Mouse (Mus musculus) frontal cortex, postnatal 36 days (tissue): ENCODE measurements around the gene Alg2.

Experiments used
- DNase-seq, 2 experiments: peaks; one replicate each; pipeline ENCODE4 v3.0.0; 2022; ENCODE audit warnings: low spot score in 2 of 2

The Alg2 gene

GRCm38 (mm10) chr4:47473968-47474729, at the start of gene Alg2, which contains the start of gene Sec61b:
TSS of gene Alg2 (minus strand) at chr4:47474333.
TSS of gene Sec61b (plus strand) at chr4:47474658.
- DNase-seq, result peak; percentile 96 to 99

DNA sequence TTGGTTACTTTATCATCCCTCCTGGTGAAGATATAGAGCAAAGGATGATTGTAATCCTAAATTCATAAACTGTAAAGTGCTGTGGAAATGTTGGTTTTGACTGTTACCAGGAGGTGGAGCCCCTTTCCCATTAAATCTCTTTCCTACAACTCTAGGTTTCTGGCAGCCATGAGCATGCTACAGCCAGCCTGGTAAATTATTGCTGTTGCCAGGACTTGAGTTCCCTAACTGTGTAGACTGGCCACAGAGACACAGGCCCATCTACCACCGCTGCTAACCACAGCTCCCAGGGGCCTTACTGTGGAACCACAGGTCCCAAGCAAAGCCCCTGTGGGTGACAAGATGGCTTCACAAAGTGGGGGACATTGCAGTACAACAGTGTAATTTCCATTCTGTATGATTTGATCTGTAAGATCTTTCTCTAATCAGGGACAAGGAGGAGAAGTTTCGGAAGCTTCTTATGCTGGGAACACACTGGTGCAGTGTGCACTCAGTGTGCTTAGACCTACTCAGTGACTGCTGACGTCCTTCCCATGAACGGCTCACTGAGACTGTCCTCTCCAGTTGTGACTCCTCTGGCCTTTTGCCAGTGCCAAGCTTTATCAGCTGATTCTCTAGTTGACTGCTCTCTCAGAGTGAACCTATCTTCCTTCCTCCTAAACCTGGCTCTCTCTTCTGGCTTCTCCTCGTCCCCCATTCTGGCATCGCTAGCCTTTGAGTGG, 47.9 kb upstream of the Alg2 start:
- DNase-seq, result peak in 1 of 2 experiments; percentile 55

DNA sequence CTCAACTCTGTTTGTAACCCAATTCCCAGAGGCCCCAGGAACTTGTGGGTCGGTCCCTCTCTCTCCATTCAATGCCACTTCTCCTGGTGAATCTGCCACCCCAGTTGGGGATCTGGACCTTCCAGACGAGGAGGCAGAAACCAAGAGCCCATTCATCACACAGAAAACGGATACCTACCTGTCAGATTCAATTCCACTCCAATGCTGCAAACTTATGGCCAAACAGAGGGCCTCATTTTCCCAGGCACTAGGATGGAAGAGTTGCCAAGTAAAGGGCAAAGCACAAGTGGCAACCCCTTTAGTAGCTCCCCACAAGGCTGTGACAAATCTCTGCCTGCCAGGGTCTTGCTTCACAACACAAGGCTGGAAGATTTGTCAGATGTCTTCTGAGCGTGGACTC, 45.9 kb upstream of the Alg2 start:
- DNase-seq, result no peak

GRCm38 (mm10) chr4:47518551-47519181, 44.5 kb upstream of the Alg2 start:
- peak in 1 of 2 experiments; percentile 18 for DNase-seq

DNA sequence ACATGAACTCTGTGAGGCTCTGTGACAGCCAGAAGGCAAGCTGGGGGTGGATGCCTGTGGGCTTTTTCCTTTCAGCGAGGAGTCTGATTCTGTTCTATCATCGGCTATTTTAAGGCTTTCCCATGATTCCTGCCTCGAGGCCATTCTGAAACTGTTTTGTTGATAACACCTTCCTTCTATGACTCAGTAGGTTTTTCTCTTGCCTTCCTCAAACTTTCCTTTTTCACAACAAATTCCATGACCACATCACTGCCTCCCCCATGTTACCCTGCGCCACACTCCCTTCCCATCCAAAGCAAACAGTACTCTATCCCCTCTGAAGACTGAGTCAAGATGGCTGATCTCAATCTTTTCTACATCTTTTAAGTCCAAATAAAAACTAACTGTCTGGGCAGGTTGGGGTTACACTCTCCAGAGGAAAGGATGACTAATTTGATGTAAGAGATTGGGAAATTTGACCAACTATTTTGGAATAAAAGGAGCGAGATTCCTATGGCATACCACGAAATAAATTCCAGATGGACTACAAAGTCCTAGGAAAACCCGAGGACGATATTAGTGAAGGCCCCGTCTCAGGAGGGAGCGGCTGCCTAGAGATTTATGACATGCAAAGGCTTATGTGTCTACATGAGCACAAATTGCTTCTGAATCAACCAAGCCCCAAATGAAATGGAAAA, 30.8 kb upstream of the Alg2 start:
- peak in 1 of 2 experiments; percentile 38 for DNase-seq

DNA sequence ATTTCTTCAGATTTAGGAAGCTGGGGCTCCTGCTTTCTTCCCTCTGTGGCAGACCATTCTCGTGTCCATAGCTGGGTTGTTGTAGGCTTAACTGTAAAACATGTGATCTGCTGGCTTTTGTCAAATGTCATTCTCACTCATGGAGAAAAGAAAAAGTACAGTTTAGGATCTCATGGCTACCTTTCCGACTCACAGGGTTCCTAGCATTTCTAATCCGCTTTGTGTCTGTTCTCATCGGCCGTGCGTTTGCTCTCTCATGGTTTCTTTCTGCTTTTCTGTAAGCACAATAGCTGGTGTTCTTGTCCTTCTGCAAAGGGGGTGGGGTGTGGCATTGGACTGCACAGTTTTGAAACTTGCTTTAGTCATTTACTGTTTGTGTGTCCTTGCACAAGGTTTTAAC, 28.9 kb upstream of the Alg2 start:
- DNase-seq, result no peak

GRCm38 (mm10) chr4:47502546-47502971, 28.4 kb upstream of the Alg2 start:
- peak; percentile 45 to 53 for DNase-seq

DNA sequence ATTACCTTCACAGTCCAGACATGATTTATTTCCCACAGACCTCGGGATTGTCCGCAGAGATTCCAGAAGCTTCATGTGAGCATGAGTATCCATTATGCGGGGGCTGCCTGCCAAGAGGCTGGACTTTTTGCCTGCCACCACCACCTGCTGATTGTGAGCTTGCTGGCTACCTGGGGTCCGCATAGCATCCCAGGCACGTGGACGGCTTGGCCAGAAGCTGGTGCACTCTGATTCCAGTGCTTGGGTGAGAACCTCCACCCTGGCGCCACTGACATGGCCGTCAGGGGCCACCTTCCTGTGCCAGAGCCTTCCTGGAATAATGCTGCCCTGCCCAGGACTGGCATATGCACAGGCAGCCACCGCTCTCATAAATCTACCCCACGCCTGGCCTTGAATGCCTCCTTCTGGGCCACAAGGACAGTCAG, 25.0 kb upstream of the Alg2 start:
- no peak for DNase-seq

- no peak for DNase-seq
Measured at GRCm38 (mm10) chr4:47497811-47498385, 23.8 kb upstream of the Alg2 start.

DNA sequence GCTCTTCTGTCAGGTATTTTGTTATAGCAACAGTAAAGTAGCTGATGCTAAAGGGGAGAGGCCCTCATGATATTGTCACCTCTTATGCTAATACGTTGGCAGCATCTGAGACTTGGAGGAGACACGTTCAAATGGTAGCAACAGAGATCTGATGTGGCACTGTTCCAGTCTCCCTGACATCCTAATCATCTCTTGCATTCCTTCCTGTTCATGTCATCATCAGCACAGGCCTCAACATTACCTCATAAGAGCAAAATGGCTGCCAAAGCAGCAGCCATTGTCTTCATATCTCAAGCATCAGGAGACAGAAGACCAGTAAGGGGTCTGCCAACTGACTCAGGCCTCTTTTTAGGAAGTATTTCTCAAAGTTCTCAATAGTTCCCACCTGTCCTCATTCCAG, 20.6 kb upstream of the Alg2 start:
- DNase-seq, result no peak

DNA sequence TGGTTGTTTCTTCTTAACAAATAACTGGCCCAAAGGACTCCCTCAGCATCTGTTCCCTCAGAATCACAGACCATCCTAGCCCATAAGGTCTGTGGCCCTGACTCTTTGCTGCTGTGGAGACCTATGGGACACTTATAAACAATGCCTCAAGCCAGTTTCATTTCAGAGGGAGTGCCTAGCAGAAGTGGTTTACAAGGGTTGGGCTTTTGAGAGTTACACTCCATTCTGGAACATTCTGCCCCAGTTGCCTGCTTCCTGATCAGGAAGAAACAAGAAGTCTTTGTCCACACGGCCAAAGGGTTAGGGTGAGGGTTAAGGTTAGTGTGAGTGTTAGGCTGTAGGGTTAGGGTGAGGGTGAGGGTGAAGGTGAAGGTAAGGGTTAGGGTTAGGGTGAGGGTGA, 20.0 kb upstream of the Alg2 start:
- DNase-seq, result no peak

- DNase-seq, result no peak
Measured at GRCm38 (mm10) chr4:47493456-47493855, 19.3 kb upstream of the Alg2 start.

DNA sequence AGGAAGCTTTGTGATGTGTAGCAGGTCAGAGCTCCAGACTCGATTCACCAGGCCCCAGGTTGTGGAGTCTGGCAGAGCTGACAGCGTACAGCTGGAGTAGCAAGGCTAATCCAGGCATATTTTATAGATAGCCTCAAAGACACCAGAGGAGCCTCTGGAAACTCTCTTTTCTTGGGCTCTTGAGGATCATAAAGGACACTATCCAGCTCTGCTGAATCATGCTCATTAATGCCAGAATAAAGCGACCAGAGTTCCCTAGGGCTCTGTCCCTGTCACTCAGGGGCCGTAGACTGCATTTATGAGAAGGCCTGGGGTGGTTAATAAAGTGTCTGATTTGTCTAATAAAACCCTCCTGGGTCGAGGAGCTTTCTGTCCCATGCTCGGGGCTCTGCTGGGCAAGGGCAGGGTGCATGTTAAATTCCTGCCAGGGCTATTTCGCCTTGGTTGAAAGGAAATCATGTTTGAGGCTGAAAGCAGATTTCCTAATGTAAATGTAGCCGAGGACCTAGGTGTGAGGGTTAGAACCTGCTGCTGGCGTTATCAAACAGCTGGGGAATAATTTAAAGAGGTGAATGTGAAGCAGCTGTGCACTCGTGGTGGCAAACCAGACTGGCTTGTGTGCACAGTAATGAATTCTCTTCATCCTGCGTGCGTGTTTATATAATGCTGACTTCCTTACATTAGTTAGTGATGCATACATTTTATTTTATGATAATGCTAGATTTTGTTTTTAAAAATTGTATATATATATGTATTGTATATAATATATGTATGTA, 18.4 kb upstream of the Alg2 start:
- DNase-seq, result no peak

GRCm38 (mm10) chr4:47491243-47491642, 17.1 kb upstream of the Alg2 start:
- no peak for DNase-seq

DNA sequence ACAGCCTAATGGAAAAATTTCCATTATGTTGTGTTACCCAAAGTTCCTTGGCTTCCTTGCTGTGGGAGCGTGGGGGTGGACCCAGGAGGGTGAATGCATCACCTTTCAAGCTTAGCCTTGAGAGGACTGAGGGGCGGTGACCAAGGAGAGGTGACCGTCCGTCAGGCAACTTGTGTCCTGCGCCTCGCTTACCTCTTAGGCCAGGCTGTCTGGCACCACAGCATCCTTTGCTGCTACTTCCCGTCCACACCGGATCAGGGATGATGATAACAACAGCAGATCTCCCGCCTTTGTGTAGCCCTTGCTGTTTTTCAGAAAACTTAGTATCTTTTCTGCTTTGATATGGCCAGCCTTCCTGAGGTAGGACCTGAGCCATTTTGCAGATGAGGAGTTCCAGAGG, 6.4 kb upstream of the Alg2 start:
- DNase-seq, result no peak

DNA sequence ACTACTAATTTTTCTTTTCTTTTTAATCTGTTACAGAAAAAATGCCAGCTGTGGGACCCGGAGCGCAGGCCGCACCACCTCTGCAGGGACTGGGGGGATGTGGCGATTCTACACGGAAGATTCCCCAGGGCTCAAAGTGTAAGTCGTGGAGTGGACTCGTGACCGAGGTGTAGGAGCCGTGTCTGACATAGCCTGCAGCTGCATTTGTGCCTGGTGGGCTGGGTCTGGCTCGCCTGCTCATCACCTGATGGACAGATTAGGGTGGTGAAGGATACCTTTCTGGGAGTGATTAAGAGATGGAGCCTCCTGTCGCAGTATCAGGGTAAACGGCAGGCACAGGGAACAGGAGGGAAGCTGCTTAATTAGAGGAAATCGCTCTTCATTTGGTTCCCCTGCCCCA, 6.0 kb upstream of the Alg2 start:
- DNase-seq, result no peak

DNA sequence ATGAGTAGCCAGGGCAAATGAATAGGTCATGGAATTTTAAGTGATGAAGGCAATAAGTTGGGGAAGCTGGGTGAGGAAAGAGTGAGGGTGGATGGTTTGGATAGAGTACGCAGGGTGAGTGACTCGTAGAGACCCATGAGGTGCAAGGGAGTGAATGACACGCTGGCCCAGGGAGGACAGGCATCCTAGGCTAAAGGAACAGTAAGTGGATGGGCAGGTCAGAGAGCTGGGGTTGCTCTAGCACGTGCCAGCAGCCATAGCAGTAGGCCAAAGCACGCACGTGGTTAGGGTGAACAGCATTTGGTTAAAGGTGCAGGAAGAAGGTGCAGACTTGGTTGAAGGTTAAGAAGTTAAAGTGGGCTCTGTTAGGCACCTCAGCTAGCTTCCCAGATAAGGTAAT, 3.4 kb upstream of the Alg2 start:
- DNase-seq, result no peak

GRCm38 (mm10) chr4:47474730-47475643, 854 bp upstream of the Alg2 start:
- peak in 1 of 2 experiments; percentile 12 for DNase-seq

DNA sequence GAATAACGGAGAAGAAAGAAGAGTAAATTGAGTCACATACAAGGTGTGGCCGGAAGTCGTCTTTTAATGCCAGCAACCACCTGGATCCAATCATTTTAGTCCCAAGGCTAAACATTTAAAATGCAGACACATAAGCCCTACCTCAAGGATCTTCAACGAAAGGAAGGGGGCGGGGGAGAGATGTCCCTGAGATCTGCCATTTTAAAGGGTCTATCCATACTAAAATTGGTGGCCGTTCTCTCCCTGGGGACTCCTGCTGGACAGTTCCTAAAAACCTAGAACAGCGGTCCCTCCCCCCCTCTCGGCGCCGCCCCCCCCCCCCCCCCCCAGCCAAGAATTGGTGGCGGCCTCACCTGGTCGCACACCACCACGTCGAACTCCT, 556 bp downstream of the Alg2 start:
- DNase-seq, result no peak

DNA sequence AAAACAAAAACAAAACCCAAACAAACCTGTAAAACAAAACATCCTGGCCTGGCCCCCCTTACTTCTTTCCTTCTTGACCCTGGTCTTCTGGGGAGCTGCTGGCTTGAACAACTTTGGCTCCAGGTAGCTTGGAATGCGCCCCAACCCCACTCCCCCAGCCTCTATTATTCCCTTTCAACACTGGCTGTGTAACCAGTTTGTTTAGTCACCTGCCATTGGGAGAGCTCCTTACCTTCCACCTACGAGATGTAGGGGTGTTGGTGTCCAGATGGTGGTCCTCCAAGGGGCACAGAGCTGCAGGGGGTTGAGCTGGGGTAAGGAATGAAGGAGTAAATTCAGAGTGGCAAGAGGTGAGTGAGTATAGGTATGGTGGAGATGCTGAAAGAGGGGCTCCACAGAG, 6.9 kb downstream of the Alg2 start:
- no peak for DNase-seq
